Mouse (Mus musculus) left cerebral cortex, adult 2 months (tissue): Measurements from ENCODE around the gene Thbd. TPM values are rescaled to one million over a fixed set of nuclear protein-coding genes. Genes with fewer than 3 reads are reported as not detected.
A peak's percentile ranks its signal among the peaks of the same experiment; 100 is the strongest.

Experiments
- DNase-seq, 2 experiments: peaks; one replicate each; pipeline ENCODE4 v3.0.0; 2021 to 2022; ENCODE audit warnings: low spot score in 2 of 2, mixed read lengths in 1 of 2; ENCODE audit errors: extremely low spot score in 1 of 2
- H3K27ac ChIP-seq: fragments of 200-600 bp; 2 replicates; pipeline ENCODE4 v1.8.1; 2022
- H3K4me3 ChIP-seq: fragments of 200-600 bp; 2 replicates; pipeline ENCODE4 v1.8.1; 2022
- CTCF ChIP-seq: fragments of 200-600 bp; IDR thresholded peaks from 2 replicates; pipeline ENCODE4 v1.8.1; 2022; ENCODE audit warnings: antibody characterized with exemption, mild to moderate bottlenecking, moderate library complexity
- intact Hi-C: fragments of 180-260 bp; cut with DNase I; formaldehyde crosslinking; loops from one replicate; pipeline ENCODE4 v1.15.1; 2025
- total RNA-seq, 2 experiments: library from RNA; stranded (reverse); gene quantifications; 2 replicates each; pipeline ENCODE4 v1.2.3; 2021

Gene Thbd
- total RNA-seq, 2 experiments from 2014 or later, result 12.3 to 13.0 TPM

DNA sequence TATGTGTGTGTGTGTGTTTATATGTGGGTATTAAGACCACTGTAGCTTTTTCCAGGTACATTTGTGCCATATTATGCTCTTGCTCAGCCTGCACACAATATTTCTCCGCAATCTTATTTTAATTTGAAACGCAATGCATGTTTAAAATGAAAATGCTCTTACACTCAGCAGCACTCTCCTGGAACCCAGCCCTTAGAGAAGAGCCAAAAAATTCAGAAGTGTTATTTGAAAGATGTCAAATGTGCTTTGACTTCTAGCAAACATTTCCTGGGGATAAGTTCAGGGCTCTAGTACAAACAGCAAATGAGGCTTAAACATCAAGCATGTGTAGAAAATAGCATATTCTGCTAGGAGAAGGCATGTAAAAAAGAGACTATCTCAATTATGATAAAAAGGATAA lies 11.8 kb upstream of the Thbd start:
- intact Hi-C loops, result no loop called here
- no peak overlapping the region for H3K27ac ChIP-seq
- TF ChIP-seq CTCF, result no peak
- H3K4me3 ChIP-seq, result no peak overlapping the region
- no peak for DNase-seq

- intact Hi-C loops, result no loop called here
- TF ChIP-seq CTCF, result no peak
- DNase-seq, result no peak
- H3K4me3 ChIP-seq, result no peak overlapping the region
- no peak overlapping the region for H3K27ac ChIP-seq
Observed at GRCm38 (mm10) chr2:148419151-148419550, 11.2 kb upstream of the Thbd start.

- no peak for TF ChIP-seq CTCF
Observed at GRCm38 (mm10) chr2:148409821-148410220, 1.8 kb upstream of the Thbd start.

GRCm38 (mm10) chr2:148409141-148409540 lies 1.2 kb upstream of the Thbd start:
- peak; percentile 59 for TF ChIP-seq CTCF
- intact Hi-C loops, result loop anchor here (5.0 kb wide), 3 partner anchors 128 to 248 kb away; no protein-coding TSS in a partner anchor
- peak; percentile 71 to 78 for DNase-seq
- no peak overlapping the region for H3K27ac ChIP-seq
- H3K4me3 ChIP-seq, result no peak overlapping the region

More at GRCm38 (mm10) chr2:148409821-148410220, 1.8 kb upstream of the Thbd start:
- intact Hi-C loops, result loop anchor here (5.0 kb wide), 3 partner anchors 127 to 247 kb away; no protein-coding TSS in a partner anchor
- Histone ChIP-seq H3K27ac (no peak overlapping the region), H3K4me3 (no peak overlapping the region)
- no peak for DNase-seq

DNA sequence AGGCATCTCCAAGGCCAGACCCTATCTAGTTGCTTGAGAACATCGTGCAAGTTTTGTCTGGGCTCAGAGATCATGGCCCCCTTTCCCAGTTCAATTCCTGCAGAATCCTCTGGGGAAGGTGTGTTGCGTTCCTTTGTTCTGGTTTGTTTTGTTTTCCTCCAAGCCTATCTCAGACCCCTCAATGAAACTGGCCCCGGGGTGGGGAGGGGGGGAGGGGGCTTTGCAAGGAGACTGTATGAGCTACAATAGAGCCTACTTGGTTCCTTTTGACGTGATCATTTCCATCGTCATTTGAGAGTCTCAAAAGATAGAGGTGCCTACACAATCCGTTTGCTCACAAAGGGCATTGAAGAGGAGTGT lies 753 bp upstream of the Thbd start:
- Histone ChIP-seq H3K4me3 (peak overlapping the region; percentile 40; the same call in 1 of the 2 replicates), H3K27ac (peak overlapping the region; percentile 57)
- no peak for TF ChIP-seq CTCF
- intact Hi-C loops, result loop anchor here (5.0 kb wide), 3 partner anchors 129 to 249 kb away; no protein-coding TSS in a partner anchor
- DNase-seq, result no peak

GRCm38 (mm10) chr2:148406971-148407869 lies 768 bp downstream of the Thbd start:
- no peak for TF ChIP-seq CTCF
- peak overlapping the region; percentile 38 for H3K27ac ChIP-seq
- intact Hi-C loops, result loop anchor here (5.0 kb wide), 3 partner anchors 130 to 250 kb away; no protein-coding TSS in a partner anchor
- DNase-seq, result no peak
- peak overlapping the region; percentile 40 for H3K4me3 ChIP-seq

DNA sequence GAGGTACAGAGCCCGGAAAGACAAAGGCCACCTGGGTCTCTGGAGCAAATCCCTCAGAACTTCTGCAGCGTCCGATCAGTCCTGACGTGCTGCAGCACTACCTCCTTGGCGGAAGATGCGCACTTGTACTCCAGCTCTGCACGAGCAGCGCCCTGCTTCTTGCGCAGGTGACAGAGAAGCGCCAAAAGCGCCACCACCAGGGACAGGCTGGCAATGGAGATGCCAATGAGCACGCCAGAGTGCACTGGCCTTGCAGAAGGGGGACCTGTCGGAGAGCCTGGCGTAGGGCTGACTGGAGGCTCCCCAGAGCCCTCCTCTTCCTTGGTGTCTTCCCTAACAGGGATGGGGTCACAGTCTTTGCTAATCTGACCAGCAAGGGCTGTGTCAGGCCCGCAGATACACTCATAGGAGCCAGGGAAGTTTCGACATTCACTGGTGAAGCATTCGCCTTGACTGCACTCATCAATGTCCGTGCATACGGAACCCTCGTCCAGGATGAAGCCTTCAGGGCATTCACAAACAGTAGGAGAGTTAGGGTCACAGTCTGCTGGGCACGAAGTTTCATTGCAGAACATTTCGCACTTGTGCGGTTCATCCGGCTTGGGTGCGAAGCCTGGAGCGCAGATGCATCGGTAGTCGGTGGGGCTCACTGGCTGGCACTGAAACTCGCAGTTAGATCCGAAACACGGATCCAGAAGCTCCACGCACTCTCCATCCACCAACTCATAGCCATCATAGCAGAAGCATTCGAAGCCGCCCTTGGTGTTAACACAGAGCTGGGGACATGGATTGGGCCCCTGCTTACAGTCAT lies 1.6 kb downstream of the Thbd start:
- peak; percentile 34 for TF ChIP-seq CTCF
- Histone ChIP-seq H3K4me3 (peak overlapping the region; percentile 40), H3K27ac (peak overlapping the region; percentile 37; the same call in 1 of the 2 replicates)
- DNase-seq, result peak in 1 of 2 experiments; percentile 26
- intact Hi-C loops, result loop anchor here (5.0 kb wide), 3 partner anchors 131 to 251 kb away; no protein-coding TSS in a partner anchor

DNA sequence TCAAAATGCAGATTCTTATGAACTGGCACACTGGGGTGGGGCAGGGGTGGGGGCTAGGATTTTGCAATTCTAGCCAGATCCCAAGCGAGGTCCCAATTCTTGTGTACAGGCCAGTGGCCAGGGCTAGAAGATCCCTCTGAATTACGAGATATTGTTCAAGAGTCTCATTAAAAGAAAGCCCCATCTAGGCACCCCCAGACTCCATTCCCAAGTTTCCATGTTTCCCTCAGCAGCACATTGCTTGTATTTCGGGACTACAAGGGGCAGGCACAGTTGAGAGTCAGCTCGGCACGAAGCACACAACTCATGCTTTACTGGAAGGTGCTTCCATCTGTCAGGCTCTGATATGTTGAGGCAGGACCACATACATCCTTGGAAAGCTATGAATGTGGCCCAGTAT lies 3.1 kb downstream of the Thbd start:
- intact Hi-C loops, result loop anchor here (5.0 kb wide), 3 partner anchors 132 to 252 kb away; no protein-coding TSS in a partner anchor
- Histone ChIP-seq H3K27ac (no peak overlapping the region), H3K4me3 (peak overlapping the region; percentile 13; the same call in 1 of the 2 replicates)
- no peak for TF ChIP-seq CTCF
- DNase-seq, result no peak

DNA sequence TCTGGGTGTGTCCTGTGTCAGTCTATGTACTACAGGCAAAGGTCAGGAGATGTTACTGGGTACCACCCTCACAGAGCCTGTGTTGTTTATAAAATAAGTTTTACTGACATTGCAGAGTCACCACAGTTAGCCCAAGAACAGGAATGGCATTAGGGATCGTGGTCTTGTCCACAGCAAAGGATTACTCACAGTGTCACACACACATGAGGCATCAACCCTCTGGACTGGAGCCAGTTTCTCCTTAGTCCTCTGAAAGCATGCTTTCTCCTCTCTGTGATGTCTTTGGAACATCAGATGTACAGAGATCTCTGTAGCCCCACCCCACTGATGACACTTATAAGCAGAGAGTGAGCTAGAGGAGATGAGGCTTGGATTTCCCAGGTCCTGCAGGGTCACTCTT lies 5.8 kb downstream of the Thbd start:
- no peak overlapping the region for H3K27ac ChIP-seq
- no peak for DNase-seq
- TF ChIP-seq CTCF, result no peak
- no peak overlapping the region for H3K4me3 ChIP-seq
- intact Hi-C loops, result no loop called here

DNA sequence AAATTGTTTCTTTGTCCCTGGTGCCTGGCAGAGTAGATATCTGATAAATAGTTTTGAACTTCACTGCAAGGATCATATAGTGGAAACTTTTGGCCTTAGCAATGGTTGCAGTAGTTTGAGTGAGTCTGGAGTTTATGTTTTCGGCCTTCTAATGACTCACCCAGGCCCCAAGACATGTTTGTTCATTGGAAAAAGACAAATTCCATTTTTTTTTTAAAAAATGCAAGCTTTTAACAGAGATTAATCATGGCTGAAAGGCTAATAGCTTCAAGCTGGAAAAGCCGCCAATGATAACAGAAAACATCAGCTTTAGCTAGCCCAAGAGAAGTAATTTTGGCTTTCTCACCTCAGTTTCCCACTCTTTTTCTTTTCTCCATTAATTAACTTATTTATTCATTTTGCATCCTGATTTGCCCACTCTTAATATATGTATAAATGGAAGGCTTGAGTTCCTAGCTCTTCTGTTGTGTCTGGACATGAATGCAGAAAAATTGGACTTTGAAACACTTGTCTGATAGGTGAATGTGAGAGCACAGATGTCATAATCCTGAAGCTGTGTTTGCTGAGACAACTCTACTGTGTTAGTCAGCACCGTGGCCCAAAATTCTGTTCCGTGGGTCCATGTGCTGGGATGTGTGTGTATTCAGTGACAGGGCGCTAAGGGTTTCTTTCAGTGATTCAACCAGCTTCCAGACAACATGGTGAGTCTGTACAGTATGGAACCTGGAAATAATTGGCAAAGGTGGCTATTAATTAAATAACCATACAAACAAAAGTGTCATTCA lies 8.9 kb downstream of the Thbd start:
- Histone ChIP-seq H3K27ac (peak overlapping the region; percentile 15; the same call in 1 of the 2 replicates), H3K4me3 (peak overlapping the region; percentile 63)
- no peak for TF ChIP-seq CTCF
- intact Hi-C loops, result loop anchor here (5.0 kb wide), 3 partner anchors 72 to 257 kb away; no protein-coding TSS in a partner anchor
- DNase-seq, result no peak

- DNase-seq, result no peak
- peak overlapping the region; percentile 94 for H3K27ac ChIP-seq
- no peak for TF ChIP-seq CTCF
- H3K4me3 ChIP-seq, result peak overlapping the region; percentile 63
- intact Hi-C loops, result loop anchor here (5.0 kb wide), 3 partner anchors 70 to 255 kb away; no protein-coding TSS in a partner anchor
Observed at GRCm38 (mm10) chr2:148397784-148398100, 10.2 kb downstream of the Thbd start.
